Mouse (Mus musculus): Measurements from ENCODE around the gene Gab1. TPM values are rescaled to one million over a fixed set of nuclear protein-coding genes. Genes with fewer than 3 reads are reported as not detected.

Gene Gab1
- polyA plus RNA-seq, 1 experiment from 2014 or later: 9.3 TPM

- H3K9ac ChIP-seq (ENCODE audit: low read depth, low read length): no peak overlapping the region
- no peak for ATAC-seq
- H3K27ac ChIP-seq (ENCODE audit: low read depth, low read length): no peak overlapping the region
- no peaks in the 10 kb centered on the region for H3K27me3 ChIP-seq (replicated peaks; ENCODE audit: control insufficient read depth, insufficient read depth, low read length)
- no peak overlapping the region for H3K4me2 ChIP-seq (ENCODE audit: low read length)
- H3K4me1 ChIP-seq (ENCODE audit: control insufficient read depth, insufficient read depth, low read depth, low read length): peaks cover 11% of the 10 kb centered on the region
- no peaks in the 10 kb centered on the region for H3K9me3 ChIP-seq (ENCODE audit: control insufficient read depth, low read length)
- 71% methylated on average over 4 of the region's 4 CpGs for WGBS
- no peaks in the 10 kb centered on the region for H3K36me3 ChIP-seq (ENCODE audit: control insufficient read depth, insufficient read depth, low read length)
- H3K4me3 ChIP-seq (ENCODE audit: low read length): no peak overlapping the region
Observed at GRCm38 (mm10) chr8:80810916-80811315, 69.4 kb downstream of the Gab1 start.

- 94% methylated on average over 5 of the region's 5 CpGs for WGBS
- no peak overlapping the region for H3K9ac ChIP-seq (ENCODE audit: low read depth, low read length)
- no peak overlapping the region for H3K4me2 ChIP-seq (ENCODE audit: low read length)
- no peak for ATAC-seq
- H3K36me3 ChIP-seq (ENCODE audit: control insufficient read depth, insufficient read depth, low read length): no peaks in the 10 kb centered on the region
- H3K4me1 ChIP-seq (ENCODE audit: control insufficient read depth, insufficient read depth, low read depth, low read length): peaks cover 11% of the 10 kb centered on the region
- no peak overlapping the region for H3K27ac ChIP-seq (ENCODE audit: low read depth, low read length)
- H3K9me3 ChIP-seq (ENCODE audit: control insufficient read depth, low read length): no peaks in the 10 kb centered on the region
- H3K4me3 ChIP-seq (ENCODE audit: low read length): no peak overlapping the region
- no peaks in the 10 kb centered on the region for H3K27me3 ChIP-seq (replicated peaks; ENCODE audit: control insufficient read depth, insufficient read depth, low read length)
Observed at GRCm38 (mm10) chr8:80810442-80810841, 69.9 kb downstream of the Gab1 start.

DNA sequence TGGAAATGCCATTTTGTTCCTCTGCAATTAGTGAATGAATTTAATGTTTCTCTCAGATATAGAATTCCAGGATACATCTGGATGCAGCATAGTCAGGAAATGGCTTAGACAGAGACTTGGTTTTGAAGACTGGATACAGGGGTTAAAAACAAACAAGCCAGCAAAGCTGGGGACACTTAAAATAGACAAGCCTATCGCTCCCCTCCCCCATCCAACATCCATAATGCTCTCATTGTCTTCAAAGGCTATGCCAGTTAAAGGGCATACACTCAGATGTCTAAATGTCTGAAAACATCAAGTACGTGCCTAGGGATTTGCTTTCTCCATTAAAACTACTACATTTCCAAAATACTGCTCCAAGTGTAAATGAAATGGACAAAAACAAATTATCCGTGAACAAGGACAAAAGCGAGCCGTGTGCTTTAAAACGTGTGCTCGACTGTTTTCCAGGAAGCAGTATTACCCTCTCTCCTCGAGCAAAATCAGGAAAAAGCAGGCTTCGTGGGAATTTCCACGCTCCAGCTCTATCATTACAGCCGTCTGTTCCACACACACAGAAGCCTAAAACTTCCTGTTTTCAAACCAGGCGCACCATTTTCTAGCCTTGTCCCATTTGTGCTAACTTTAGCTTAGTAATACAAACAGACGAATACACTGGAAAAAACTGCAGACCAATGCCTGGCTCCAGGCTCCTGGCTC, 72.4 kb downstream of the Gab1 start:
- H3K9ac ChIP-seq (ENCODE audit: low read depth, low read length): no peak overlapping the region
- H3K36me3 ChIP-seq (ENCODE audit: control insufficient read depth, insufficient read depth, low read length): no peaks in the 10 kb centered on the region
- H3K27me3 ChIP-seq (replicated peaks; ENCODE audit: control insufficient read depth, insufficient read depth, low read length): no peaks in the 10 kb centered on the region
- 0 out of 2 replicates have a peak overlapping the region, but pooled peaks have one; percentile 6 for H3K4me2 ChIP-seq (ENCODE audit: low read length)
- no peak overlapping the region for H3K4me3 ChIP-seq (ENCODE audit: low read length)
- H3K27ac ChIP-seq (ENCODE audit: low read depth, low read length): peak overlapping the region; percentile 48
- H3K4me1 ChIP-seq (ENCODE audit: control insufficient read depth, insufficient read depth, low read depth, low read length): peaks cover 3% of the 10 kb centered on the region
- 0 out of 2 replicates have a peak, but pooled peaks have one; percentile 28 for ATAC-seq
- H3K9me3 ChIP-seq (ENCODE audit: control insufficient read depth, low read length): no peaks in the 10 kb centered on the region
- 21% methylated on average over 13 of the region's 13 CpGs for WGBS

DNA sequence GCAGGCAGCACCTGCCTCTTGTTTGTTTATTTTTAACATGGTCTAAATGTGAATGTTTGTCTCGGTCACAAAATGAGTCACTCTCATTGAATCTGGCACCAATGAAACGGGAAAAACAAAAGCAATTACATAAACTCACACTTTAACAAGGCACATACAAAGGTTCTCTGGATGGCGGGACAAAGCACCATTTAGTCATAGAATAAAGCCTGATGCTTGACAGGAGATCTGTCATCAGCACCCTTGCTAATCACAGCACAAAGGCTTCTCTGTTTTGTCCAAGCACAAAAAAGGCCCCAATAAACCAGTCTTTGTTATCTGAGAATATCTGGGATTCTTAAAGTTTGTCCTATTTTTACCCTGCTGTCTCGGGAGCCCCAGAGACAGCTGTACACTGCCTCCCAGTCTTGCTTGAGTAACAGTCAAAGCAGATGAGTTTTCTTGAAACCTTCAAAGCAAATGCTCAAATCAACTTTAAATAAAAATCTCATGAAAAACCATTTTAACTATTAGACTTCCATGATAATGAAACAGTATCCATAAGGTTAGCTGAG, 76.2 kb downstream of the Gab1 start:
- Histone ChIP-seq H3K27me3 (replicated peaks; ENCODE audit: control insufficient read depth, insufficient read depth, low read length) (no peaks in the 10 kb centered on the region), H3K4me2 (ENCODE audit: low read length) (no peak overlapping the region), H3K27ac (ENCODE audit: low read depth, low read length) (no peak overlapping the region), H3K9ac (ENCODE audit: low read depth, low read length) (no peak overlapping the region), H3K36me3 (ENCODE audit: control insufficient read depth, insufficient read depth, low read length) (no peaks in the 10 kb centered on the region), H3K4me1 (ENCODE audit: control insufficient read depth, insufficient read depth, low read depth, low read length) (peaks cover 3% of the 10 kb centered on the region), H3K4me3 (ENCODE audit: low read length) (no peak overlapping the region), H3K9me3 (ENCODE audit: control insufficient read depth, low read length) (no peaks in the 10 kb centered on the region)
- 18% methylated on average over 4 of the region's 4 CpGs for WGBS
- 0 out of 2 replicates have a peak, but pooled peaks have one; percentile 53 for ATAC-seq

DNA sequence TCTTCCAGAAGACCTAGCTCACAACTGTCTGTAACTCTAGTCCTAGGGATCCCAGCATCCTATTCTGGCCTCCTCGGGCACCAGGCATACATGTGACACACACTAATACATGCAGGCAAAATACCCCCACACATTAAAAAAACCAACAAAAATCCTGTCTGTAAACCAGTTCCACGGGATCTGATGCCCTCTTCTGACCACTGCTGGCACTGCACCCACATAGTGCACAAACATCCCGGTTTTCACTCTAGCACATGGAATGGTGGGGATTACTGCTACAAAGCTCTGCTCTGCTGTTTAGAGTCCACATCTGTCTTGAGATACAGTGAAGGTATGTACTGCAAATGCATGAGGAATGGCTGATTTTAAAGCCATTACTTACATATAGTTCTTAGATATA, 81.5 kb downstream of the Gab1 start:
- H3K4me1 ChIP-seq (ENCODE audit: control insufficient read depth, insufficient read depth, low read depth, low read length): peaks cover 9% of the 10 kb centered on the region; the same call in 1 of the 2 replicates
- H3K4me2 ChIP-seq (ENCODE audit: low read length): no peak overlapping the region
- H3K9me3 ChIP-seq (ENCODE audit: control insufficient read depth, low read length): no peaks in the 10 kb centered on the region
- H3K27me3 ChIP-seq (replicated peaks; ENCODE audit: control insufficient read depth, insufficient read depth, low read length): no peaks in the 10 kb centered on the region
- no peak overlapping the region for H3K27ac ChIP-seq (ENCODE audit: low read depth, low read length)
- no peak for ATAC-seq
- H3K36me3 ChIP-seq (ENCODE audit: control insufficient read depth, insufficient read depth, low read length): no peaks in the 10 kb centered on the region
- H3K4me3 ChIP-seq (ENCODE audit: low read length): no peak overlapping the region
- WGBS: 94% methylated on average over 3 of the region's 3 CpGs
- no peak overlapping the region for H3K9ac ChIP-seq (ENCODE audit: low read depth, low read length)

DNA sequence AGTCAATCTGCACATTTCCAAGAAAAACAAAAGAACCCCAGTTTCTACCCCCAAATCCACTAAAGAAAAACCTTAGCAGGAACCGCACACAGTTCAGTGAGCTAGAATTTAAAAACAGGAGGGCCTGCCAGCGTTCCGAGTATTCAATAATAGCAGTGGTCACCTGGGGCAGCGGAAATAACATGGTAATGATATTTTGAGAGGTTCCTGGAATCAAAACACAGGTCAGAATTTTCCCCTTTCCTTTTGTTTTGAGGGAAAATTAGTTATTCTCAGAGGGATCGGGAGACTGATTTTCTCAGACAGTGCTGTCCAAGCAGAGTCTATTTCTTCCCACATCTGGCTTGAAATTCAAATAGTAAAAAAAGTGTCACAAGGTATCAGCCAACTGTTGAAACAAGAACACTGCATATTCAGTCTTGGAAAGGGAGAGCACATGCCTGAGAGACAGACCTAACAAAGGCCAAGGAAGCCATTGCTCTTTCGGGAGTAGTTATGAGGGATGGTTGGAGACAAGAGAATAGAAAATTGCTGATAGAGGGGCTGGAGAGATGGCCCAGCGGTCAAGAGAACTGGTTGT, 82.0 kb downstream of the Gab1 start:
- peaks cover 9% of the 10 kb centered on the region; the same call in 1 of the 2 replicates for H3K4me1 ChIP-seq (ENCODE audit: control insufficient read depth, insufficient read depth, low read depth, low read length)
- H3K9ac ChIP-seq (ENCODE audit: low read depth, low read length): no peak overlapping the region
- no peaks in the 10 kb centered on the region for H3K36me3 ChIP-seq (ENCODE audit: control insufficient read depth, insufficient read depth, low read length)
- 81% methylated on average over 7 of the region's 7 CpGs for WGBS
- no peak for ATAC-seq
- H3K4me3 ChIP-seq (ENCODE audit: low read length): no peak overlapping the region
- H3K4me2 ChIP-seq (ENCODE audit: low read length): no peak overlapping the region
- no peaks in the 10 kb centered on the region for H3K27me3 ChIP-seq (replicated peaks; ENCODE audit: control insufficient read depth, insufficient read depth, low read length)
- no peaks in the 10 kb centered on the region for H3K9me3 ChIP-seq (ENCODE audit: control insufficient read depth, low read length)
- no peak overlapping the region for H3K27ac ChIP-seq (ENCODE audit: low read depth, low read length)

DNA sequence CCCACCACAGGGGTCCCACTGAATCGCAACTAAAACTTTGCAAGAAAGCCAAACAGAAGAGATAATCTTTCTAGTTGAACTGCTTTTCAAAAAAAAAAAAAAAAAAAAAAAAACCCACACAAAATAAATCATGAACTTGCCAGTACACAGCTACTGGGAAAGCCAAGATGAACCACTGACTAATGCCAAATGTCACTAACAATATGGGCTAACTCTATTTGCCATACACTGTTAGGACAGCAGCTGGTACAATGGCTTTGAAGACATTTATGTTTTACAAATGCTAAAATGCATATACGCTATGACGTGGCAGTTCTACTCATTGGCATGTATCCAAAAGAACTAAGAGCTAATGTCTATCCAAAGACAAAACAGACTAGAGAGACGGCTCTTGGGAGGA, 84.2 kb downstream of the Gab1 start:
- peaks cover 9% of the 10 kb centered on the region; the same call in 1 of the 2 replicates for H3K4me1 ChIP-seq (ENCODE audit: control insufficient read depth, insufficient read depth, low read depth, low read length)
- WGBS: 62% methylated on average over 4 of the region's 4 CpGs
- H3K27ac ChIP-seq (ENCODE audit: low read depth, low read length): no peak overlapping the region
- H3K4me3 ChIP-seq (ENCODE audit: low read length): no peak overlapping the region
- H3K36me3 ChIP-seq (ENCODE audit: control insufficient read depth, insufficient read depth, low read length): no peaks in the 10 kb centered on the region
- no peak for ATAC-seq
- H3K9me3 ChIP-seq (ENCODE audit: control insufficient read depth, low read length): no peaks in the 10 kb centered on the region
- H3K27me3 ChIP-seq (replicated peaks; ENCODE audit: control insufficient read depth, insufficient read depth, low read length): no peaks in the 10 kb centered on the region
- H3K9ac ChIP-seq (ENCODE audit: low read depth, low read length): no peak overlapping the region
- no peak overlapping the region for H3K4me2 ChIP-seq (ENCODE audit: low read length)

GRCm38 (mm10) chr8:80794585-80795509, 85.5 kb downstream of the Gab1 start:
- no peaks in the 10 kb centered on the region for H3K36me3 ChIP-seq (ENCODE audit: control insufficient read depth, insufficient read depth, low read length)
- WGBS: 81% methylated on average over 19 of the region's 19 CpGs
- no peak overlapping the region for H3K9ac ChIP-seq (ENCODE audit: low read depth, low read length)
- H3K27me3 ChIP-seq (replicated peaks; ENCODE audit: control insufficient read depth, insufficient read depth, low read length): no peaks in the 10 kb centered on the region
- peak; percentile 71 for ATAC-seq
- H3K4me2 ChIP-seq (ENCODE audit: low read length): no peak overlapping the region
- H3K9me3 ChIP-seq (ENCODE audit: control insufficient read depth, low read length): no peaks in the 10 kb centered on the region
- H3K27ac ChIP-seq (ENCODE audit: low read depth, low read length): no peak overlapping the region
- peaks cover 9% of the 10 kb centered on the region; the same call in 1 of the 2 replicates for H3K4me1 ChIP-seq (ENCODE audit: control insufficient read depth, insufficient read depth, low read depth, low read length)
- no peak overlapping the region for H3K4me3 ChIP-seq (ENCODE audit: low read length)

Measured in hindbrain, embryonic 16.5 days (tissue).